Mouse (Mus musculus) heart, adult 2 months (tissue): ENCODE measurements around the gene Sds.

Source experiments
- CTCF ChIP-seq: fragments of 200-600 bp; IDR thresholded peaks from 2 replicates; pipeline ENCODE4 v1.8.1; 2022; ENCODE audit warnings: antibody characterized with exemption, mild to moderate bottlenecking, moderate library complexity
- EP300 ChIP-seq: fragments of 200-500 bp; IDR thresholded peaks from 2 replicates; pipeline ENCODE4 v1.6.1; 2011; ENCODE audit warnings: low read depth, low read length, control low read depth; ENCODE audit not compliant: insufficient read depth
- POLR2A ChIP-seq: fragments of 200-500 bp; IDR thresholded peaks from 2 replicates; pipeline ENCODE4 v1.6.1; 2011; ENCODE audit warnings: mild to moderate bottlenecking, low read depth, low read length, control low read depth; ENCODE audit not compliant: insufficient read depth

DNA sequence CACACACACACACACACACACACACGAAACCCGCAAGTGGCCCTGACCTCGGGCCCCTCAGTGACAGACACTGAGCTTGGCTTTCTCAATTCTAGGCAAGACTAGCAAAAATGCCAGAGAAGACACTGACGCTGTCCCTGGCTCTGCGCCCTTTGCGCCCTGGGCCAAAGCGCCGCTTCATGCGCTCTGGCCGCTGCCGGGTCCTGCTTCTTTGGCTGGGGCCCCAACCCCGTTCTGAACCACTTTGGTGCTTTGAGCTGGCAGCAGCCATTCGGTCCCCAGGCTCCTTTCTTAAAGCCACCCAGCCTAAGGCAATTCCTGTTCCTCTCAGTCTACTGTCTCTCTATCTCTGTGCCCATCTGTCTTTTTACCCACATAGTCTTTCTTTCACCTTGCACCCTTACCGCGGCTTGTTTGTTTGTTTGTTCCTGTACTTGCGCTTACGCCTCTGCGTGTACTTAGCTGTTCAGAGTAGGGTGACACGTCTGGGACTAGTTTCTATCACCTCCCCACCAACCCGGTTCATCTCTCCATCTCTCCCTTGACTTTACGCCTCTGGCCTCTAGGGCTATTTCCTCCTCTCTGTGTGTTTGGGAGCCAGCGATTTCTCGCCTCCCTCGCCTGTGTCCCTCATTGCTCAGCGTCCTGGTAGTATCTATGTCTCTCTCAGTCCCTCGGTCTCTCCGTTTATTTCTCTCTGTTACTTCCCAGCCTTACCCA, 37.2 kb upstream of the Sds start:
- TF ChIP-seq CTCF, result no peak
- no peak for TF ChIP-seq EP300
- TF ChIP-seq POLR2A, result no peak
